Mouse (Mus musculus) embryonic fibroblast, embryonic 13.5 days (primary cell): Measurements from ENCODE around the gene Slc3a2.

Experiments
- CTCF ChIP-seq: IDR thresholded peaks from 2 replicates; pipeline ENCODE4 v1.5.1; 2011; ENCODE audit warnings: mild to moderate bottlenecking, control low read depth, low read length, moderate library complexity, borderline replicate concordance; ENCODE audit not compliant: insufficient read depth
- POLR2A ChIP-seq: IDR thresholded peaks from 2 replicates; pipeline ENCODE4 v1.6.1; 2011; ENCODE audit warnings: low read depth, mild to moderate bottlenecking, control low read depth, low read length, moderate library complexity

GRCm38 (mm10) chr19:8770567-8771270, 47.5 kb upstream of the Slc3a2 start, which contains the start of gene Tmem223:
- TF ChIP-seq CTCF (no peak), POLR2A (peak; percentile 85)
